Mouse (Mus musculus) embryonic facial prominence, embryonic 14.5 days (tissue): Measurements from ENCODE around the gene Tmx4. TPM values are rescaled to one million over a fixed set of nuclear protein-coding genes. Genes with fewer than 3 reads are reported as not detected.

ENCODE experiments used
- ATAC-seq: fragments of 200-750 bp; cut with Nextera tagmentation; 2 replicates; pipeline ENCODE4 v1.8.0; 2017; ENCODE audit warnings: low read depth, moderate number of reproducible peaks, moderate TSS enrichment
- DNase-seq: peaks from one replicate; pipeline ENCODE4 v3.0.0-alpha.2; 2015; ENCODE audit warnings: low spot score
- H3K27ac ChIP-seq: fragments of 300-500 bp; sonication (generic); replicated peaks from 2 replicates; pipeline ENCODE4 v1.5.1; 2014; ENCODE audit warnings: low read depth, mild to moderate bottlenecking, low read length, moderate library complexity
- H3K27me3 ChIP-seq: fragments of 300-500 bp; sonication (generic); replicated peaks from 2 replicates; pipeline ENCODE4 v1.6.1; 2014; ENCODE audit warnings: low read length; ENCODE audit not compliant: control insufficient read depth, insufficient read depth
- H3K36me3 ChIP-seq: fragments of 300-500 bp; sonication (generic); 2 replicates; pipeline ENCODE4 v1.6.1; 2014; ENCODE audit warnings: low read length, mixed read lengths; ENCODE audit not compliant: control insufficient read depth, insufficient read depth
- H3K4me1 ChIP-seq: fragments of 300-500 bp; sonication (generic); 2 replicates; pipeline ENCODE4 v1.6.1; 2014; ENCODE audit warnings: antibody characterized with exemption, low read length; ENCODE audit not compliant: control insufficient read depth, insufficient read depth
- H3K4me2 ChIP-seq: fragments of 300-500 bp; sonication (generic); 2 replicates; pipeline ENCODE4 v1.6.1; 2014; ENCODE audit warnings: low read depth, mild to moderate bottlenecking, low read length, moderate library complexity, mixed read lengths
- H3K4me3 ChIP-seq: fragments of 300-500 bp; sonication (generic); 2 replicates; pipeline ENCODE4 v1.5.1; 2014; ENCODE audit warnings: low read depth, mild to moderate bottlenecking, low read length
- H3K9ac ChIP-seq: fragments of 300-500 bp; sonication (generic); 2 replicates; pipeline ENCODE4 v1.6.1; 2014; ENCODE audit warnings: low read depth, mild to moderate bottlenecking, low read length, moderate library complexity, mixed read lengths
- H3K9me3 ChIP-seq: fragments of 300-500 bp; sonication (generic); 2 replicates; pipeline ENCODE4 v1.6.1; 2016; ENCODE audit warnings: low read length; ENCODE audit not compliant: control insufficient read depth
- WGBS: fragments of 180-500 bp; shearing (Covaris S2); extraction: QIAGEN DNeasy Blood & Tissue Kit; methylation state at CpG from one replicate; pipeline ENCODE4 v1.1.7; 2014; 5-methylcytosine and 5-hydroxymethylcytosine counted together
- polyA plus RNA-seq: library from polyadenylated mRNA; unstranded; fragments of >200 nt; fragmentation: Nextera tagmentation; extraction: Ambion mirVana; gene quantifications from 2 replicates; pipeline ENCODE4 v1.2.1, GENCODE M21; 2014

Tmx4 gene
- polyA plus RNA-seq, 1 experiment from 2014 or later, result 22.4 TPM

DNA sequence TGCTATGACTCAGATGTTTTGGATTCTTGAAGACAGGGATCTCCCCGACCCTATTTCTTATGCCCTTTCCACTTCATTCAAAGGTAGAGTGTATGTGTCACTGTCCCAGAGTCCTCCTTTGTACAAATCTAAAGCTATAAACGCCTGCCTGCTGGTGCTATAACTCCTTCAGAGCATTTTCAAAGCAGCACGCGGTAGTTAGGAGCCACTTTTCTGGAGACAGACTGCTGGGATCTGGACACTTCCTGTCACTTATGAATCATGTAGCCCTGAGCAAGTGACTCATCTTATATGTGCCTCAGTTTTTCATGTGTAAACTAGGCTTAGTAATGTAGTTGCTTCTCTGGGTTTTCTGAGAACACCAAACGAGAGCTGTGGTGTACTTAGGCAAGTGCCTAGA lies 98.8 kb downstream of the Tmx4 start:
- H3K4me1 ChIP-seq, result no peaks in the 10 kb centered on the region
- no peak for DNase-seq
- H3K27ac ChIP-seq, result no peak overlapping the region
- no peak overlapping the region for H3K4me2 ChIP-seq
- H3K9me3 ChIP-seq, result no peaks in the 10 kb centered on the region
- no peak overlapping the region for H3K9ac ChIP-seq
- H3K4me3 ChIP-seq, result no peak overlapping the region
- no peaks in the 10 kb centered on the region for H3K27me3 ChIP-seq
- H3K36me3 ChIP-seq, result no peaks in the 10 kb centered on the region
- no peak for ATAC-seq
- WGBS, result 80% methylated on average over 5 of the region's 5 CpGs

DNA sequence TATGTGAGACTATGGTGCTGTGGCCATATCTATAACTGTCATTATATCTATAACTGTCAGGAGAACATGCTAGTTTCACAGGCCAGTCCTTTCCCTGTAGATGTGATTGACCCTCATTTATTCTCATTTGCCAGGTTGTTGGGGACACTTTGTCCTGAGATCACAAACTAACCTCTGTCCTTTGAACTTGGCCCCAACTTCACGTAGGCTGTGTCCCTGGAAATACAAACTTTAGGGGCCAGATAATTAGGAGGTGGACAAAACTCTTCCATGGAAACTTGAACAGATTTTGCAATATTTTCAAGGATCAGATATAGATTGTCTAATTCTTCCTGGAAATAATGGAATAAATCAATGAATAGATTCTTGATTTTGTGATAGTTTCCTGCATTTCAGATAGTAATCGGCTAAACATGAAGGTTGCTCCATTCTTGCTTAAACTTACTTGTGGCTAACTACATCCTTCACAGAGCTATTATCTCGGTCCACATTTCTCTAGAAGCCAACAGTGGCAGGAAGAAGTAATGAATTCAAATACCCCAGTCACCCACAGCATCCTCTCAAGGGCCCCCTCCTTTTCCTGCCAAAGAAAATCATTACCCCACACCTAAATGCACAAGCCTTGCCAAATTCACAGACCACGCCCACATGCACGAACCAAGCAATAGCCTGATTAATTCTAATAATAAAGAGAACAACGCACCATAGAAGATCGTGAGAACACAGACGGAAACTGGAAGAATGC lies 99.5 kb downstream of the Tmx4 start:
- DNase-seq, result no peak
- Histone ChIP-seq H3K4me2 (no peak overlapping the region), H3K9ac (no peak overlapping the region), H3K4me1 (no peaks in the 10 kb centered on the region), H3K27ac (no peak overlapping the region), H3K4me3 (no peak overlapping the region), H3K9me3 (no peaks in the 10 kb centered on the region), H3K36me3 (no peaks in the 10 kb centered on the region), H3K27me3 (no peaks in the 10 kb centered on the region)
- ATAC-seq, result no peak
- WGBS, result 79% methylated on average over 8 of the region's 8 CpGs

Other genes starting within 250 kb of the Tmx4 start
- 0.09 TPM in 1 of 2 replicates, not detected in the other for gene Hao1, start 89.8 kb downstream of the Tmx4 start, polyA plus RNA-seq
- gene Plcb1, start 141.9 kb upstream of the Tmx4 start, polyA plus RNA-seq, result 8.7 and 13.0 TPM in 2 replicates